Mouse (Mus musculus) kidney, adult 2 months (tissue): ENCODE measurements around the gene Nmral1.

ENCODE experiments used
- CTCF ChIP-seq: fragments of 200-500 bp; conservative IDR thresholded peaks from 2 replicates; pipeline ENCODE4 v1.5.1; 2011; ENCODE audit warnings: low read depth, mild to moderate bottlenecking, control low read depth, low read length, moderate library complexity, mixed read lengths; ENCODE audit not compliant: insufficient read depth, insufficient read length
- POLR2A ChIP-seq: fragments of 200-500 bp; IDR thresholded peaks from one replicate; pipeline ENCODE4 v1.6.1; 2011; ENCODE audit warnings: low read depth, low read length, control low read depth

GRCm38 (mm10) chr16:4742186-4742585, 23.0 kb upstream of the Nmral1 start:
- TF ChIP-seq CTCF (no peak), POLR2A (no peak)
